Mouse (Mus musculus): ENCODE data around the gene Olfr114.

The Olfr114 gene

DNA sequence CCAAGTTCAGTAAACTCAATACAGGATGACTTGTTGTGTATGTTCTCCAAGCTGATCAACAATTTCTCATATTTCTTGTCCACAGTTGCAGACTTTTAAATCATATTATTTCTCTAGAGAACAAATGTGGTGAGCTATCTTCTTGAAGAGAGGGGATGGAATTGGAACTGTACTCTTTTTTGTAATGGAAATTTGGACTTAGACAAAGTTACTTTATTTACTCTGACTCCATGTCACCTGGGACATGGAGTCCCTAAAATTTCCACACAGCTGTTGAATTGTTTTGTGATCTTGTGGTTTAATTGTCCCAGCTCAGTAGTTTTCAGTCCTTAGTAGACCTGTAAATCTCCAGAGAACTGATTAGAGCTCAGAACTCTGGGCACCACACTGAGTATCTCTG lies at the start of gene Olfr114:
Gene Olfr114, minus strand, starts transcription at position 101 of the 400 bp plus-strand sequence.
- no peak for DNase-seq (ENCODE audit: low spot score in 2 of 2)

DNA sequence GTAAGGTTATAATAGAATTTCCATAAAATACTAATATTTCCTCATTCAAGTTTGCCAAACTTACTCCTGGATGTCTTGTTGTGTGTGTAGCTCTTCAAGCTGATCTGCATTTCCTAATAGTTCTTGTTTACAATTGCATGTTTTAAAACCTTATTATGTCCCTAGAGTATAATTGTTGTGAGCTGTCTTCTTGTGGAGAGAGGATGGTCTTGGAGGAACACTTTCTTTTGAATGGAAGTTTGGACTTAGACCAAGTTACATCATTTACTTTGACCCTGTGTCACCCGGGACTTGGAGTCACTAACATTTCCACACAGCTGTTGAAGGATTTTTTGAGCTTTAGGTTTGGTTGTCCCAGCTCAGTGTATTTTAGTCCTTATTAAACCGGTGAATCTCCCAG lies 34.5 kb upstream of the Olfr114 start, which contains the start of the genes Olfr115 and Olfr116:
Gene Olfr115, minus strand, starts transcription at position 101 of the 400 bp plus-strand sequence.
Gene Olfr116, minus strand, starts transcription at position 191 of the 400 bp plus-strand sequence.
- DNase-seq (ENCODE audit: low spot score in 2 of 2): no peak

DNA sequence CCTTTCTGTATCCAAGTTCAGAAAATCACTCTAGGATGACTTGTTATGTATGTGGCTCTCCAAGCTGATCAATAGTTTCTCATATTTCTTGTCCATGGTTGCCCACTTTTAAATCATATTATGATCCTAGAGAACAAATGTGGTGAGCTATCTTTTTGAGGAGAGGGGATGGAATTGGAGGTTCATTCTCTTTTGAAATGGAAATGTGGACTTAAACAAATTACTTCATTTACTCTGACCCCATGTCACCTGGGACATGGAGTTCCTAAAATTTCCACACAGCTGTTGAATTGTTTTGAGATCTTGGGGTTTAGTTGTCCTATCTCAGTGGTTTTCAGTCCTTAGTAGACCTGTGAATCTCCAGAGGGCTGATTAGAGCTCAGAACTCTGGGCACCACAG lies 15.0 kb downstream of the Olfr114 start, which contains the start of gene Olfr113:
Gene Olfr113, minus strand, starts transcription at position 101 of the 400 bp plus-strand sequence.
- no peak for DNase-seq (ENCODE audit: low spot score in 2 of 2)

DNA sequence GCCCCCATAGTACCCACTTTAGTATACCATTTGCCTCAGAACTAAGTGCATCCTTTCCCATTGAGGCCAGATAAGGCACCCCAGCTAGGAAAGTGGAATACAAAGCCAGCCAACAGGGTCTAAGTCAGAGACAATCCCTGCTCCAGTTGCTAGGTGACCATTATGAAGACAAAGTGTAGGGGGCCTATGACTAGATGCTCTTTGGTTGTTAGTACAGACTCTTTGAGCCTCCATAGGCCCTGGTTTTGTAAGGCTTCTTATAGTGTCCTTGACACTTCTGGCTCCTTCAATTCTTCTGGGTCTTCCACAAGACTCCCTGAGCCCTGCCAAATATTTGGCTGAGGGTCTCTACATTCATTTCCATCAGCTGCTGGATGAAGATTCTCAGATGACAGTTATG lies 23.2 kb downstream of the Olfr114 start, which contains the start of gene Olfr112:
Gene Olfr112, minus strand, starts transcription at position 101 of the 400 bp plus-strand sequence.
- DNase-seq (ENCODE audit: low spot score in 2 of 2): no peak

DNA sequence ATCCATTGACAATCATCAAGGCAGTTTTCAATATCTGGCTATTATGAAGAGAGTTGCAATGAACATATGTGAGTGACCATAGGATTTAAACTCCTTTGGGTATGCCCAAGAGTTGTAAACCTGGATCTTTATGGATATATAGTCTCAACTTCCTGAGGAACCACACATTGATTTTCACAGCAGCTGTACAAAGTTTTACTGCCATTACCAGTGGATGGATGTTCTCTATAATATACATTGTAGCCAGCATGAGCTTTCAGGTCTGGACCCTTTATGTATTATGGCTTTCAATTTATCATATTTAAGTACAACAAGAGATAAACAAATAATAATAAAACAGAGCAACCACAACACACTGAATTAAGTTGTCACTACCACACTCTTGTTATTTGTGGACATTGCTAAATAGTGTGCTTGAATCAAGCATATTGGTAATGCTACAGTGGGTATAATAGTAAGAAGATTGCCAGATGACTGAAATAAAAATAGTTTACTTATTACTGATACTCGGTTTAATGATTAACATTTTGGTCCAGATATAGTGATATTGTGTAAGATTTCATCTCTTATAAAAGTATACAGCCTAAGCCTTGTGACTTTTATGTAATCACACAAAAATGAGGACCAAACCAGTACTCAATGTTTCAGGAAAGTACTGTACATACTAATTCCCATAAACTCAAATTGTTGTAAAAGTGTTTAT lies 33.5 kb downstream of the Olfr114 start:
- no peak for DNase-seq (ENCODE audit: low spot score in 2 of 2)

DNA sequence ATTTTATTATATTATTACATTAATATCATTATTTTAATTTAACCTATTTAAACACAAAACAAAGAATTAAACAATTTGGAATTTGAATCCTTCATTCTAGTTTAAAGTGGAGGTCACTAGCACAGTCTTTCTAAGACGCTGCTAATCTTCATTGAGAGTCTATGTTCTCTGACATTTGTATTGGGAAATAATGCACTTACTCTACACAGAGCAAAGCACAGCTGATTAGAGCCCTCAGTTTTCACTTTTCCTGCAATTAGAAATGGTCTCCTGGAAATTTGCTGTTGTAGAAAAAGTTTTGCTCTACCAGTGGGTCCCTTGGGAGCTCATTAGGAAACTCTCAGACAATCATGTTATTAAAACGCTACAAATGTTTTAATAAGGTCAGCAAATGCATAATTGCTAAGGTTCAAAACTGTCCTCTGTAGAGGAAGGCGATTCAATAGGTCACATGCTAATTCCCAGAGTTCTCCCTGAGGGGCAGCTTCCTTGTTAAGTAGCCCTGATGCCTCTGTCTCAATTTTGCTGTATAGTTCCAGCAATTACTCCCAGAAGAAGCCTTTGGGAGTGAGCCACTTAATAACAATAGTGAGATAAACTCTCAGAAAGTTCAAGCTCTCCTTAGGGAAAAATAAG lies 48.6 kb downstream of the Olfr114 start:
- DNase-seq (ENCODE audit: low spot score in 2 of 2): no peak

DNA sequence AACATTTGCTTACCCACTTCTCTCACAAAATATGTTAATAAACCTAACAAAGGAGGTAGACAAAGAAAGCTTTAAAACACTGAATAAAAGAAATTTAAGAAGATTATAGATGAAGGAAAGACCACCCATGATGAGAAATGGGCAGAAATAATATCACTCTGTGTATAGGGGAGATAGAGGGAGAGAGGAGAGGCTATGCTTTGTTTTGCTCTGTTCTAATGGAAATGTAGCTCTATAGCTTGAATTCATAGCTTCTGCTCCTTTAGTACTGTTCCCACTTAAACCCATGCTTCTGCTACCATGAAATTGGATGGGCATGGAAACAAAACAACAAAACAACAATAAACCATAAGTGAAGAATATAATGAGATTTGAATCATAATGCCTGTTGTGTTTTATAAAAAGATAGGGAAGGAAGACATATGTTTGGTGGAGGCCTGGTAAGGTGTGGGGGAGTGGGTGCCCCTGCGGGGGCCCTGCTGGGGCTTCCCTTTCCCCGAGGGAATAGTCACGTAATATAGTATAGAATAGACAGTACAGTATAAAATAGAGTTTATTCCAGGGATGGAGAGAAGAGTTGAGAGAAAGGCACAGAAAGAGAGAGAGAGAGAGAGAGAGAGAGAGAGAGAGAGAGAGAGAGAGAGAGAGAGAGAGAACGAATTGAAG lies 51.0 kb downstream of the Olfr114 start:
- no peak for DNase-seq (ENCODE audit: low spot score in 2 of 2)
